Mouse (Mus musculus) cerebellum, adult 2 months (tissue): ENCODE results near the gene Gadd45g.

Experiments used
- CTCF ChIP-seq: fragments of 200-500 bp; IDR thresholded peaks from 2 replicates; pipeline ENCODE4 v1.5.1; 2011; ENCODE audit warnings: low read depth, mild to moderate bottlenecking, control low read depth, low read length, moderate library complexity, borderline replicate concordance; ENCODE audit not compliant: insufficient read depth
- POLR2A ChIP-seq: fragments of 200-500 bp; IDR thresholded peaks from 2 replicates; pipeline ENCODE4 v1.6.1; 2011; ENCODE audit warnings: low read length, control low read depth, borderline replicate concordance; ENCODE audit not compliant: insufficient read depth

GRCm38 (mm10) chr13:51840702-51841101 is 5.8 kb upstream of the Gadd45g start:
- TF ChIP-seq CTCF, result no peak
- TF ChIP-seq POLR2A, result no peak
